8 mouse cellular contexts compared by ENCODE assay signal in the genomic region with DNA sequence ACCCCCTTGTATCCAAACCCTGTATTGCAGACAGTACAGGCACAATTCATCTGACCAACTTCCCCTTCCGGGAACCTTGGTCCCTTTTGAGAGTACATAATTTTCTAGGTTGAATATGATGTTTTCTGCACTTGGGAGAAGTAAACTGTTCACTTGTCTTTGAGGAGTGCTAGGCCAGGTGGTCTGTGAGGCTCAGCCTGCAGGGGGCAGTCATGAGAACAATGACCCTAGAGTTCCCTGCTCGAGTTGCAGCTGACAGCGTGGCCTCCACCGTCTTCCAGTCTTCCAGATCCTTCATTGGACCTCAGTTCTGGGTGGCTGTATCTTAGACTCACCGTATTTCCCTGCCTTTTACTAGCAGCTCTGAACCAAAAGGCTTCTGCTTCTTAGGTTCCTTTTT. TPM values are rescaled to one million over a fixed set of nuclear protein-coding genes. Genes with fewer than 3 reads are reported as not detected.
DNase-seq lines count a peak whose midpoint lies in the region; ATAC-seq lines count a peak whose summit lies in the region.

No protein-coding gene starts in this region.

- H3K4me2 ChIP-seq in forebrain, embryonic 15.5 days (replicated peaks) = no peak overlapping the region
- 0 out of 2 replicates have a peak overlapping the region, but pooled peaks have one; percentile 2 for H3K4me2 ChIP-seq in hindbrain, embryonic 16.5 days (ENCODE audit: low read length)

- no peaks in the 10 kb centered on the region for H3K9me3 ChIP-seq in forebrain, embryonic 10.5 days
- H3K9me3 ChIP-seq in forebrain, embryonic 15.5 days = no peaks in the 10 kb centered on the region
- H3K9me3 ChIP-seq in hindbrain, embryonic 16.5 days (ENCODE audit: control insufficient read depth, low read length) = no peaks in the 10 kb centered on the region

- ATAC-seq in forebrain, embryonic 15.5 days (replicated peaks) = no peak
- no peak for ATAC-seq in hindbrain, embryonic 16.5 days

- H3K36me3 ChIP-seq in forebrain, embryonic 10.5 days (replicated peaks) = no peaks in the 10 kb centered on the region
- H3K36me3 ChIP-seq in forebrain, embryonic 15.5 days = no peaks in the 10 kb centered on the region
- H3K36me3 ChIP-seq in hindbrain, embryonic 16.5 days (ENCODE audit: control insufficient read depth, insufficient read depth, low read length) = no peaks in the 10 kb centered on the region

- peaks cover 75% of the 10 kb centered on the region for H3K4me1 ChIP-seq in forebrain, embryonic 10.5 days
- peaks cover 76% of the 10 kb centered on the region for H3K4me1 ChIP-seq in forebrain, embryonic 15.5 days
- H3K4me1 ChIP-seq in hindbrain, embryonic 16.5 days (ENCODE audit: control insufficient read depth, insufficient read depth, low read depth, low read length) = peaks cover 32% of the 10 kb centered on the region

- 23% methylated on average over 5 of the region's 5 CpGs for WGBS in forebrain, embryonic 10.5 days
- 26% methylated on average over 5 of the region's 5 CpGs for WGBS in forebrain, embryonic 15.5 days
- WGBS in hindbrain, embryonic 16.5 days = 23% methylated on average over 5 of the region's 5 CpGs

- DNase-seq in forebrain, embryonic 10.5 days (ENCODE audit: extremely low spot score, low spot score) = peak; percentile 53
- DNase-seq in right cerebral cortex, adult 2 months (ENCODE audit: low spot score in 2 of 2) = peak; percentile 65 to 68
- DNase-seq in right cerebral cortex, postnatal 36 days (ENCODE audit: low spot score in 2 of 2) = no peak
- DNase-seq in cerebellum, postnatal 25 days = peak; percentile 78 to 85
- DNase-seq in lung, postnatal 25 days (ENCODE audit: low spot score) = peak; percentile 63
- DNase-seq in thymus, postnatal 0 days (ENCODE audit: low spot score) = peak; percentile 82

- H3K4me3 ChIP-seq in forebrain, embryonic 10.5 days = no peak overlapping the region
- H3K4me3 ChIP-seq in forebrain, embryonic 15.5 days = no peak overlapping the region
- no peak overlapping the region for H3K4me3 ChIP-seq in hindbrain, embryonic 16.5 days (ENCODE audit: low read length)

- H3K27ac ChIP-seq in forebrain, embryonic 10.5 days = no peak overlapping the region
- no peak overlapping the region for H3K27ac ChIP-seq in forebrain, embryonic 15.5 days (replicated peaks)
- H3K27ac ChIP-seq in hindbrain, embryonic 16.5 days (ENCODE audit: low read depth, low read length) = no peak overlapping the region

- H3K27me3 ChIP-seq in forebrain, embryonic 10.5 days (ENCODE audit: poor library complexity, severe bottlenecking) = peaks cover 95% of the 10 kb centered on the region
- H3K27me3 ChIP-seq in forebrain, embryonic 15.5 days = no peaks in the 10 kb centered on the region
- H3K27me3 ChIP-seq in hindbrain, embryonic 16.5 days (replicated peaks; ENCODE audit: control insufficient read depth, insufficient read depth, low read length) = no peaks in the 10 kb centered on the region

- no peak overlapping the region for H3K9ac ChIP-seq in forebrain, embryonic 15.5 days (replicated peaks)
- no peak overlapping the region for H3K9ac ChIP-seq in hindbrain, embryonic 16.5 days (ENCODE audit: low read depth, low read length)

RNA-seq across cellular contexts. Expression of gene Sema7a, which starts 4.7 kb away (rescaled TPM):
- 0.14 and 0.75 TPM in 2 replicates for polyA plus RNA-seq in forebrain, embryonic 10.5 days (2016; fragmentation: Nextera tagmentation; extraction: Ambion mirVana)
- polyA plus RNA-seq in forebrain, embryonic 15.5 days (2015; fragmentation: Nextera tagmentation; extraction: Ambion mirVana) = 3.4 and 3.6 TPM in 2 replicates
- polyA plus RNA-seq in hindbrain, embryonic 16.5 days (2015; fragmentation: Nextera tagmentation; extraction: Ambion mirVana) = 2.1 and 2.9 TPM in 2 replicates
- 3.4 and 4.0 TPM in 2 replicates for polyA plus RNA-seq in thymus, postnatal 0 days (2015; fragmentation: Nextera tagmentation; extraction: Ambion mirVana)

RNA-seq across cellular contexts. Expression of gene Ubl7, which starts 33.8 kb away (rescaled TPM):
- 109 and 111 TPM in 2 replicates for polyA plus RNA-seq in forebrain, embryonic 10.5 days (2016; fragmentation: Nextera tagmentation; extraction: Ambion mirVana)
- 171 and 176 TPM in 2 replicates for polyA plus RNA-seq in forebrain, embryonic 15.5 days (2015; fragmentation: Nextera tagmentation; extraction: Ambion mirVana)
- 169 and 177 TPM in 2 replicates for polyA plus RNA-seq in hindbrain, embryonic 16.5 days (2015; fragmentation: Nextera tagmentation; extraction: Ambion mirVana)
- polyA plus RNA-seq in thymus, postnatal 0 days (2015; fragmentation: Nextera tagmentation; extraction: Ambion mirVana) = 125 and 133 TPM in 2 replicates

Comparison
In these comparisons a context has a peak if more than half of its experiments do, and no peak if none do; other contexts are left out.
1. DNase-seq: peak in forebrain, embryonic 10.5 days (single experiment), right cerebral cortex, adult 2 months (2 of 2), cerebellum, postnatal 25 days (2 of 2), lung, postnatal 25 days (single experiment) and thymus, postnatal 0 days (single experiment); none in right cerebral cortex, postnatal 36 days (0 of 2).